Mouse (Mus musculus): ENCODE results near the gene Apmap. TPM values are rescaled to one million over a fixed set of nuclear protein-coding genes. Genes with fewer than 3 reads are reported as not detected.
"Not testable (repeated sequence)": the region's sequence is repeated elsewhere in the genome, so short reads cannot be mapped to it uniquely, and the experiment has no call there.

Apmap gene
- polyA plus RNA-seq, 1 experiment from 2014 or later = 35.0 TPM

GRCm38 (mm10) chr2:150569847-150570590 lies 38.3 kb downstream of the Apmap start, which contains the start of gene Cst7:
Gene Cst7 (plus strand): TSS chr2:150570415.
- no peaks in the 10 kb centered on the region for H3K36me3 ChIP-seq (ENCODE audit: control insufficient read depth, insufficient read depth, low read length)
- WGBS = 34% methylated on average over 11 of the region's 11 CpGs
- H3K4me2 ChIP-seq = peak within 1 kb of the TSS; percentile 35; the same call in 1 of the 2 replicates
- no peaks in the 10 kb centered on the region for H3K9me3 ChIP-seq (ENCODE audit: control insufficient read depth, low read length)
- ATAC-seq (replicated peaks; ENCODE audit: low FRiP score) = peak; percentile 38; the same call in 1 of the 2 replicates
- no peak for DNase-seq (ENCODE audit: low spot score)
- no peaks in the 10 kb centered on the region for H3K27me3 ChIP-seq (replicated peaks; ENCODE audit: control insufficient read depth, insufficient read depth, low read length)
- peaks cover 15% of the 10 kb centered on the region for H3K4me1 ChIP-seq (replicated peaks; ENCODE audit: control insufficient read depth, insufficient read depth, low read length)
- H3K9ac ChIP-seq (ENCODE audit: low read depth, low read length) = no peak within 1 kb of the TSS
- H3K27ac ChIP-seq (ENCODE audit: low read depth, low read length) = no peak within 1 kb of the TSS
- H3K4me3 ChIP-seq (ENCODE audit: low read depth, low read length) = no peak within 1 kb of the TSS

GRCm38 (mm10) chr2:150567051-150567450 lies 41.3 kb downstream of the Apmap start:
- 51% methylated on average over 2 of the region's 2 CpGs for WGBS
- Histone ChIP-seq H3K4me1 (replicated peaks; ENCODE audit: control insufficient read depth, insufficient read depth, low read length) (peaks cover 15% of the 10 kb centered on the region), H3K36me3 (ENCODE audit: control insufficient read depth, insufficient read depth, low read length) (no peaks in the 10 kb centered on the region), H3K27ac (ENCODE audit: low read depth, low read length) (no peak overlapping the region), H3K9ac (ENCODE audit: low read depth, low read length) (no peak overlapping the region), H3K4me3 (ENCODE audit: low read depth, low read length) (no peak overlapping the region), H3K4me2 (no peak overlapping the region), H3K27me3 (replicated peaks; ENCODE audit: control insufficient read depth, insufficient read depth, low read length) (no peaks in the 10 kb centered on the region), H3K9me3 (ENCODE audit: control insufficient read depth, low read length) (no peaks in the 10 kb centered on the region)
- no peak for ATAC-seq (replicated peaks; ENCODE audit: low FRiP score)
- no peak for DNase-seq (ENCODE audit: low spot score)

- WGBS = 42% methylated on average over 3 of the region's 3 CpGs
These were observed 49.8 kb downstream of the Apmap start for GRCm38 (mm10) chr2:150558568-150558967.

GRCm38 (mm10) chr2:150549576-150549975 lies 58.8 kb downstream of the Apmap start:
- not testable (repeated sequence) for H3K36me3 ChIP-seq (ENCODE audit: control insufficient read depth, insufficient read depth, low read length); DNase-seq (ENCODE audit: low spot score); H3K9ac ChIP-seq (ENCODE audit: low read depth, low read length); H3K4me2 ChIP-seq; H3K4me3 ChIP-seq (ENCODE audit: low read depth, low read length); H3K27me3 ChIP-seq (replicated peaks; ENCODE audit: control insufficient read depth, insufficient read depth, low read length); H3K27ac ChIP-seq (ENCODE audit: low read depth, low read length); H3K4me1 ChIP-seq (replicated peaks; ENCODE audit: control insufficient read depth, insufficient read depth, low read length); H3K9me3 ChIP-seq (ENCODE audit: control insufficient read depth, low read length); ATAC-seq (replicated peaks; ENCODE audit: low FRiP score)
- 62% methylated on average over 10 of the region's 10 CpGs for WGBS

More at GRCm38 (mm10) chr2:150558568-150558967, 49.8 kb downstream of the Apmap start:
- ATAC-seq (replicated peaks; ENCODE audit: low FRiP score) (peak; percentile 31; the same call in 1 of the 2 replicates), DNase-seq (ENCODE audit: low spot score) (no peak)
- H3K27ac ChIP-seq (ENCODE audit: low read depth, low read length) = no peak overlapping the region
- H3K4me1 ChIP-seq (replicated peaks; ENCODE audit: control insufficient read depth, insufficient read depth, low read length) = no peaks in the 10 kb centered on the region
- no peaks in the 10 kb centered on the region for H3K36me3 ChIP-seq (ENCODE audit: control insufficient read depth, insufficient read depth, low read length)
- no peak overlapping the region for H3K9ac ChIP-seq (ENCODE audit: low read depth, low read length)
- no peaks in the 10 kb centered on the region for H3K27me3 ChIP-seq (replicated peaks; ENCODE audit: control insufficient read depth, insufficient read depth, low read length)
- no peak overlapping the region for H3K4me3 ChIP-seq (ENCODE audit: low read depth, low read length)
- no peaks in the 10 kb centered on the region for H3K9me3 ChIP-seq (ENCODE audit: control insufficient read depth, low read length)
- no peak overlapping the region for H3K4me2 ChIP-seq

Other genes with a start within 250 kb of the Apmap start
- 4.4 TPM in 2 replicates for gene 3300002I08Rik, start 245.8 kb downstream of the Apmap start, polyA plus RNA-seq (2014; fragmentation: Nextera tagmentation; extraction: Ambion mirVana)
- gene Zfp442, start 157.1 kb downstream of the Apmap start, polyA plus RNA-seq (2014; fragmentation: Nextera tagmentation; extraction: Ambion mirVana) = 3.1 and 4.0 TPM in 2 replicates
- 0.14 and 0.29 TPM in 2 replicates for gene Zfp345, start 123.5 kb downstream of the Apmap start, polyA plus RNA-seq (2014; fragmentation: Nextera tagmentation; extraction: Ambion mirVana)
- gene Cst7, start 38.2 kb downstream of the Apmap start, polyA plus RNA-seq (2014; fragmentation: Nextera tagmentation; extraction: Ambion mirVana) = 3.7 and 4.2 TPM in 2 replicates
- 67.2 and 77.0 TPM in 2 replicates for gene Acss1, start 59.9 kb upstream of the Apmap start, polyA plus RNA-seq (2014; fragmentation: Nextera tagmentation; extraction: Ambion mirVana)
- not detected in 2 replicates for gene Vsx1, start 80.8 kb upstream of the Apmap start, polyA plus RNA-seq (2014; fragmentation: Nextera tagmentation; extraction: Ambion mirVana)
- 34.4 and 36.3 TPM in 2 replicates for gene Entpd6, start 140.5 kb upstream of the Apmap start, polyA plus RNA-seq (2014; fragmentation: Nextera tagmentation; extraction: Ambion mirVana)
- gene Pygb, start 178.2 kb upstream of the Apmap start, polyA plus RNA-seq (2014; fragmentation: Nextera tagmentation; extraction: Ambion mirVana) = 35.7 and 37.3 TPM in 2 replicates